Mouse (Mus musculus): ENCODE results near the gene Flnb.

Flnb gene

DNA sequence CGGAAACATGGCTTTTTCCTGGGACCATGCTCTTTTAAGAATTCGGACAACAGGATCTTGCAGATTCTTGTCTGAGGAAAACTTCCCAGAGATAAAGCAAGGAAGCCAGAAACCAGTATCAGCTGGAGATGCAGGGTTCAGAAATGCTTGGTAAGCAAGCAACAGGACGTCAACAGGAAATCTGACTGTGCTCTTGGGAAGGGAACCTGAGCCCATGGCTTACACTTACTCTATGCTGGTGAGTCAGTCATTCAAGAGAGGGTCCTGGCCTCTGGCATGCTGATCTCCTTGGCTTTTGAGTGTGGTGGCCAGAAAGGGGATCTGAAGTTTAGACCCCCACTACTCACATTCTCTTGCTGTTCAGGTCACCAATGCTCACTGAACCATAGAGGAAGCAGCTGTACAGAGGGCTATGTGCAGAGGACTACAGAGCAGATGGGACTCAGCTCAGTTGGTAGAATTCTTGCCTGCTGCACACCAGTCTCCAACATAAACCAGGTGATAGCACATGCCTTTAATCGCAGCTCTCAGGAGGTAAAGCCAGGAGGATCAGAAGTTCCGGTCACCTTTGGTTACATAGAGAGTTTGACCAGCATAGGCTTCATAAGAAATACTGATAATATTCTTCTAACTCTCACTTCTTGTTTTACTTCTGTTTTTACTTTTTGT is 173.5 kb downstream of the Flnb start:
- DNase-seq (ENCODE audit: low read depth, low spot score) = no peak

DNA sequence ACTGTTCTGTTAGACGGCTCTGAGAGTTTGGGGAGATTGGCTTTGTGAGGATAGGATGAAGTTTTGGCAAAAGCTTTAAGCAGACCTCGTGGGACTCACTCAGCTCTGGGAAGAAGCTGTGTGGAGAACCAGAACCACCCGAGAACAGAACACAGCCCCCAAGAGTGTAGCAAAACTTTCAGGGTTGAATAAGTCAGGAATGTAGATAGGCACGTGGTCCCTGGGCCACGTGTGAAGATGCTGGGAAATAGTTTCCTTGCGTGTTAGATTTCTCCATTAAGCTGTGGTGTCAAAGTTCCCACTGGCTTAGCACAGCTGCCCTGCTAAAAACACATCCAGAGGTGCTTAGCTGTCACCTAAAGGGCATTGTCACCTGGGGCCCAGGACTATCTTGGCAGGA is 174.4 kb downstream of the Flnb start:
- no peak for DNase-seq (ENCODE audit: low read depth, low spot score)

DNA sequence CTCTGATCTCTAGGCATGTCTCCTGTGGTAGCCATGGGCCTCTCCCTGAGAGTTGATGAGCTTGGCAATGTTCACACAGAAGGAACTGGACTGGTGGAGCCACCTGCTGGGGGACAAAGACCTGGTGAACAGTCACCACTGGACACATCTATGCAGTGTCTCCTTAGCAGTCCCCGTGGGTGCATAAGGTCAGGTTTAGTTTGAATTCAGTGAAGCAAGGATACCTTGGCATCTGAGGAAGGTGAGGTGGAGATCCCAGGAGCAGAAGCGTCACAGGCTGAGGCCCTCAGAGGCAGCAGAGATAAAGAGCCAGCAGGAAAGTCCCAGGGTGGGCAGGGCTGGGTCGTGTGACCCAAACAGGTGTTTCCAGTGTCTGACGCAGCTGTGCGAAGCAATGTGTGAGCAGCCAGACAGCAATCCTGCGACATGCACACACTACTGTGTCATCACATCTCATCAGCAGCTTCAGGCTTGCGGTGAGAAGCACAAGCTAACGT is 176.6 kb downstream of the Flnb start, which contains the start of gene Dnase1l3:
Gene Dnase1l3, minus strand, starts transcription at position 303 of the 497 bp plus-strand sequence.
- no peak for DNase-seq (ENCODE audit: low read depth, low spot score)

DNA sequence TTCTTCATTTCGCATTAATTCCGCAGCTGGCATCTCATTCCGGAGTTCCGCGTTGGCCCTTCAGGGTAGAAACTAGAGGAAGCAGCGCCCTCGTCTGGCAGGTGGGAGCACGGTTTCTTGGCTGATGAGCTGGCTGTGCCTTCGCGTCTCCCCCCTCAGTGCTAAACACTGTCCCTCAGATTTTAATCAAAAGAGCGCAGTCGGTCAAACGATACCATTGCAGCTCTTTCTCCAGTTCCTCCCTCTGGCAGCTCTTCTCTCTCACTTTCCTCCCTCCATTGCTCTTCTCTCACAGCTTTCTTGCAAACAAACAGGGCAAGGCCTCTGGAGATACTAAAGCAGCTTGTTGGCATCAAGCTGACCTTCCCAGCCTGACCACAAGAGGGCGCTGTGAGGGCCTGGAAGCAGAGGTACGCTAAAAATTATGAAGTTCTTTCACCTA is 179.5 kb downstream of the Flnb start:
- peak; percentile 87 for DNase-seq (ENCODE audit: low read depth, low spot score)

DNA sequence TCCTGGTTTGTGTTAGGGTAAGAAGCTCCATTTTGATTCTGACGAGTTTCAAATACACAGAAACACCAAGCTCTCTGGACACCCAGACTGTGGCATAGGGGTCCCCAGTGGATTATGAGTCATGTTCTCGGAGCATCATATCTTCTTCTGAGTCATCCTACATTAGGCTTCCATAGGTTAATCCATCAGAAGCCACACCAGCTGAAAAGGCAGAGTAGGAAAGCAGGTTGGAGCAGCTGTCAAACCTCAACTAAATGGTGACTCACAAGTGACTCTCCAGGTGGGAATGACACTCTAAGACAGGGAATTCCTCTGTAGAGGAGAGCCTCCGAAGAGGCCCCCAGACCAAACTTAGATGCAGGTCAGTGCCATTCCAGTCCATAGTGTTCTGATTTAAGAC is 181.3 kb downstream of the Flnb start:
- DNase-seq (ENCODE audit: low read depth, low spot score) = no peak

DNA sequence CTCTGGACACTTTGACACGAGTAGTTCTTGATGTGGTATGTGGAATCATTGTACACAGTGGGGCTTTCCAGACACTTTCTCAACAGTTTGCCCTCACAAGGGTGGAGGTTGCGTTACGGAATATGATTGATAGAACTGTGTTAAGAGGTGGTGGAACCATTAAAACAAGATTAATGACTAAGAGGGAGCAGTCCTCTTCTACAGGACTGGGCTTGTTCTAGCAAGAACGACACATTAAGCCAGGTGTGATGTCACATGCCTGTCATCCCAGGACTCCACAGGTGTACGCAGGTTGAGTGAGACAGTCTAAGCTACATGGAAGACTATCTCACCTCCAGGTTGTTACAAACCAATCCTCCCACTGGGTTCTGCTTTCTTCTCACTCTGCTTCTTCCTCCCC is 181.7 kb downstream of the Flnb start:
- DNase-seq (ENCODE audit: low read depth, low spot score) = no peak

DNA sequence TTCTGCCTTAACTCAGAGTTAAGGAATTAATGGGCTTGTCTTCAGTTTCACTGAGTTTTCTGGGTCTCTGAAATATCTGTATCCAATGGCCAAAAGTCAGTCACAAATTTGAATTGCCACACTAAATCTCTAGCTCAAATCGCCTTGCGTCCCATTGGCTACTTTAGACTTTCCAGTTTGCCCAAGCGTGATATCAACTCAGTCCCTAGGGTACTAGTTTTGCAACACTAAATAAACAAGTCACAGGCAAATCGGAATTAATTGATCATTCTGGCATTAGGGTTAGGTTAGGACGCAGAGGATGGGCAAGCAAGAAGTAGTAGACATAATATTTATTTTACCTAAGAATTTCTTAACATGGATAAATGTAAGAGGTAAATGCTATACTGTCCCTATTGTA is 182.5 kb downstream of the Flnb start:
- DNase-seq (ENCODE audit: low read depth, low spot score) = no peak

All from forelimb bud, embryonic 11.5 days (tissue).